Mouse (Mus musculus) megakaryocyte, embryonic 14.5 days (primary cell): Measurements from ENCODE around the gene Cysrt1.

Experiments
- FLI1 ChIP-seq: IDR thresholded peaks from 2 replicates; pipeline ENCODE4 v1.6.1; 2012; ENCODE audit warnings: low read length, inconsistent platforms, mixed read lengths
- GATA1 ChIP-seq: IDR thresholded peaks from 3 replicates; pipeline ENCODE4 v1.6.1; 2012; ENCODE audit warnings: mixed read lengths, low read length, inconsistent platforms, borderline replicate concordance

DNA sequence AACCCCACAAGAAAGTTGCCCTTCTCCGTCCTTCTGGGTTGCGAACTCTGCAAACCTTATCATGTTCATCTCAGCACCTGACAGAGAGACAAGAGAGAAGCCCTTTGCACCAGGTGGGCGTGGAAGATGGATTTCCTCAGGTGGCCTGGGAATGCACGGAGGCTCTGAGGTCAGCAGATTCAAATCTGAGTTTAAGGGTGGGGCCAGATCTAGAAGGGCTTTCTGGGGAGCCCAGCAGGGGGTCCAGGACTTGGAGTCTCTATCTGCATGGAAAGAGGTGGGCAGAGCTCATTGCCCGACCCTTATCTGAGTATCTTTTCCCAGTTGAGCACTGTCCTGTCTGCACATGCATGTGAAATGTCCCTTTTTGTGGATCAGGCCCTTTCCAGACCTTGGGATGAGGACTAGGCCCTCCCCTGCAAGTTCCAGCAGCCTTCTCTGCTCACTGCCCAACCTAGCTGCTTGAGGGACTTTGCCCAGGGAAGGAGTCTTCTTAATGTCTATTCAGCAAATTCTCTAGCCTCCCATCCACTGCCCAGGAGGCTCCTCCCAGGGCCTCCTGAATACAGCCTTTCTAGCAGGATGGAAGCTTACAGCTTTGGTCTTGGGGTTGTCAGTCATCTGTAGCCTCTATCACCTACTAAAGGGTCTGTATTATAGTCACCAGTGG lies 7.6 kb downstream of the Cysrt1 start:
- no peak for TF ChIP-seq GATA1
- no peak for TF ChIP-seq FLI1
